In the genomic region with DNA sequence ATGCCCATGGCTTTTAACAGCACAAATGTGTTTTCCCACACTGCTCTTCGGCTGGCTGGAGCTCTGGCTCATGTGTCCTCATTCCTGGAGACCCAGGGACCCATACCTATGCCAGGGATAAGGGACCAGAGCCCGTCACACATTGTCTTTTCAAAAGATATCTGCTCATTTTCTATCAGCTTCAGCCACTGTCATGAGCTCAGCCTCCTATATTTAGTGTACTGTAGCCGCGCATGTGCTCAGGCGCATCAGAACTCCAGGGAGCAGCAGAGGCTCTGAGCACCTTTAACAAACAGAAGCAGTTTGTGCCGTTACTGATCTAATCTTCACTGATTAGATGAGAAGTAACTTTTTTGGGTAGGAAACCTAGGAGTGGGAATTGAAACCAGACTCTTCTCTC, we compare ENCODE assay signal across 29 mouse cellular contexts. TPM values are rescaled to one million over a fixed set of nuclear protein-coding genes. Genes with fewer than 3 reads are reported as not detected.
DNase-seq lines count a peak whose midpoint lies in the region; ATAC-seq and TF ChIP-seq lines count a peak whose summit lies in the region.
"Had no signal": no experiment of that assay in that cellular context is flagged by ENCODE, and none has a peak within 500 bp of the region (broad histone marks: within the 10 kb centered on the region; RNA-seq: fewer than 3 reads in every experiment).

No protein-coding gene starts in this region.

- H3K9ac ChIP-seq in heart, adult 2 months (ENCODE audit: low read depth, low read length): no peak overlapping the region
- H3K9ac ChIP-seq in heart, embryonic 13.5 days: no peak overlapping the region
- H3K9ac ChIP-seq in heart, embryonic 16.5 days (ENCODE audit: low read length): peak overlapping the region; percentile 27; the same call in 1 of the 2 replicates
- no peak overlapping the region for H3K9ac ChIP-seq in CH12.LX (ENCODE audit: insufficient read depth, low read depth)
- H3K9ac ChIP-seq: embryonic facial prominence, embryonic 13.5 days; embryonic facial prominence, embryonic 15.5 days; forebrain, embryonic 12.5 days had no signal

- H3K27ac ChIP-seq in heart, embryonic 10.5 days: peak overlapping the region; percentile 59; the same call in 1 of the 2 replicates
- no peak overlapping the region for H3K27ac ChIP-seq in heart, adult 2 months
- H3K27ac ChIP-seq in heart, embryonic 13.5 days (replicated peaks): peak overlapping the region; percentile 66
- H3K27ac ChIP-seq in heart, embryonic 16.5 days (ENCODE audit: low read length): peak overlapping the region; percentile 80
- no peak overlapping the region for H3K27ac ChIP-seq in CH12.LX (ENCODE audit: insufficient read depth, low read depth)
- H3K27ac ChIP-seq: embryonic facial prominence, embryonic 13.5 days; embryonic facial prominence, embryonic 15.5 days; forebrain, embryonic 12.5 days had no signal

- no peaks in the 10 kb centered on the region for H3K79me2 ChIP-seq in heart, adult 2 months (replicated peaks; ENCODE audit: control insufficient read depth, insufficient read depth, low read length)
- H3K79me2 ChIP-seq in CH12.LX (replicated peaks; ENCODE audit: control insufficient read depth, extremely low read depth, insufficient read depth, poor library complexity, severe bottlenecking): no peaks in the 10 kb centered on the region

- intact Hi-C loops in heart, adult 2 months (cut with DNase I): no loop called here
- intact Hi-C loops in heart, postnatal 14 days (cut with DNase I): no loop called here
- intact Hi-C loops in heart, postnatal 36 days (cut with DNase I): no loop called here

- peaks cover 31% of the 10 kb centered on the region; the same call in 1 of the 2 replicates for H3K27me3 ChIP-seq in heart, embryonic 10.5 days (ENCODE audit: insufficient read depth, poor library complexity, severe bottlenecking)
- no peaks in the 10 kb centered on the region for H3K27me3 ChIP-seq in heart, adult 2 months (ENCODE audit: control insufficient read depth, insufficient read depth, low read length)
- H3K27me3 ChIP-seq in heart, embryonic 13.5 days (replicated peaks): peaks cover 12% of the 10 kb centered on the region; the same call in 1 of the 2 replicates
- H3K27me3 ChIP-seq in heart, embryonic 16.5 days (ENCODE audit: control insufficient read depth, insufficient read depth, low read length): no peaks in the 10 kb centered on the region
- peaks cover 53% of the 10 kb centered on the region for H3K27me3 ChIP-seq in CH12.LX (replicated peaks)
- H3K27me3 ChIP-seq: embryonic facial prominence, embryonic 13.5 days; embryonic facial prominence, embryonic 15.5 days; Patski had no signal

- WGBS in heart, embryonic 10.5 days: 41% methylated on average over 6 of the region's 6 CpGs
- 39% methylated on average over 6 of the region's 6 CpGs for WGBS in heart, adult 2 months
- 30% methylated on average over 6 of the region's 6 CpGs for WGBS in heart, embryonic 13.5 days
- WGBS in heart, embryonic 16.5 days: 32% methylated on average over 6 of the region's 6 CpGs

- TF ChIP-seq CTCF in heart, adult 2 months (IDR thresholded peaks at IDR 0.05): no peak
- TF ChIP-seq CTCF in CH12.LX (conservative IDR thresholded peaks at IDR 0.05 in 1 of 2, IDR thresholded peaks at IDR 0.05 in 1 of 2; ENCODE audit: low read depth in 2 of 2, low read length in 2 of 2): no peak

- in situ Hi-C loops in CH12.LX (cut with MboI; ENCODE audit: low pct_ligation_motif_present, low pct_unique_long_range_greater_than_20kb, low sequenced_read_pairs): no loop called here

- ATAC-seq in heart, embryonic 13.5 days (ENCODE audit: extremely low read depth, insufficient number of reproducible peaks, low FRiP score, low TSS enrichment): no peak
- peak; percentile 78; the same call in 1 of the 2 replicates for ATAC-seq in heart, embryonic 16.5 days (replicated peaks; ENCODE audit: extremely low read depth, insufficient read depth, low FRiP score)
- ATAC-seq: activated CD4-positive, CD25-positive, alpha-beta regulatory T cell, adult 4 months; CD4-positive, CD25-positive, alpha-beta regulatory T cell, adult 4 months; forebrain, embryonic 14.5 days; forebrain, embryonic 16.5 days; Patski had no signal

- no peak overlapping the region for H3K4me3 ChIP-seq in heart, embryonic 10.5 days
- no peak overlapping the region for H3K4me3 ChIP-seq in heart, adult 2 months
- H3K4me3 ChIP-seq in heart, embryonic 13.5 days: no peak overlapping the region
- no peak overlapping the region for H3K4me3 ChIP-seq in heart, embryonic 16.5 days (ENCODE audit: low read length)
- no peak overlapping the region for H3K4me3 ChIP-seq in CH12.LX (replicated peaks in 1 of 3; ENCODE audit: low read depth in 2 of 3, low read length in 2 of 3, poor library complexity in 1 of 3)
- H3K4me3 ChIP-seq: embryonic facial prominence, embryonic 13.5 days; embryonic facial prominence, embryonic 15.5 days; erythroblast, embryonic 14.5 days; forebrain, embryonic 10.5 days; forebrain, embryonic 12.5 days had no signal

- H3K4me2 ChIP-seq in heart, embryonic 13.5 days: peak overlapping the region; percentile 38
- H3K4me2 ChIP-seq in heart, embryonic 16.5 days (ENCODE audit: low read depth, low read length): no peak overlapping the region
- no peak overlapping the region for H3K4me2 ChIP-seq in CH12.LX (ENCODE audit: insufficient read depth, low read depth, poor library complexity, severe bottlenecking)
- H3K4me2 ChIP-seq: embryonic facial prominence, embryonic 13.5 days; embryonic facial prominence, embryonic 15.5 days; forebrain, embryonic 12.5 days had no signal

- dilution Hi-C loops in CH12.LX (cut with MboI; ENCODE audit: extremely low pct_ligation_motif_present, extremely low pct_unique_long_range_greater_than_20kb, low sequenced_read_pairs): no loop called here

- H3K9me3 ChIP-seq in heart, embryonic 10.5 days: no peaks in the 10 kb centered on the region
- no peaks in the 10 kb centered on the region for H3K9me3 ChIP-seq in heart, embryonic 13.5 days
- no peaks in the 10 kb centered on the region for H3K9me3 ChIP-seq in heart, embryonic 16.5 days (replicated peaks; ENCODE audit: control insufficient read depth, low read length)
- H3K9me3 ChIP-seq in CH12.LX (replicated peaks; ENCODE audit: low read length): no peaks in the 10 kb centered on the region
- H3K9me3 ChIP-seq: embryonic facial prominence, embryonic 13.5 days; embryonic facial prominence, embryonic 15.5 days; forebrain, embryonic 10.5 days; forebrain, embryonic 12.5 days had no signal

- no peak for TF ChIP-seq EP300 in heart, adult 2 months (IDR thresholded peaks at IDR 0.05; ENCODE audit: insufficient read depth, low read depth, low read length)
- no peak for TF ChIP-seq EP300 in CH12.LX (IDR thresholded peaks at IDR 0.05; ENCODE audit: low read length)

- TF ChIP-seq RAD21 in CH12.LX (IDR thresholded peaks at IDR 0.05; ENCODE audit: low read depth, low read length): no peak

- H3K4me1 ChIP-seq in heart, embryonic 10.5 days: peaks cover 25% of the 10 kb centered on the region
- H3K4me1 ChIP-seq in heart, adult 2 months (ENCODE audit: control insufficient read depth, insufficient read depth, low read length): no peaks in the 10 kb centered on the region
- peaks cover 19% of the 10 kb centered on the region for H3K4me1 ChIP-seq in heart, embryonic 13.5 days
- peaks cover 13% of the 10 kb centered on the region for H3K4me1 ChIP-seq in heart, embryonic 16.5 days (ENCODE audit: control insufficient read depth, insufficient read depth, low read length)
- H3K4me1 ChIP-seq in CH12.LX (ENCODE audit: control insufficient read depth in 1 of 2, insufficient read depth in 2 of 2): peaks cover 0 to 4% of the 10 kb centered on the region in 2 experiments; a peak in 2 of 4 replicates
- H3K4me1 ChIP-seq: embryonic facial prominence, embryonic 15.5 days; forebrain, embryonic 12.5 days had no signal

- no peaks in the 10 kb centered on the region for H3K36me3 ChIP-seq in heart, embryonic 10.5 days
- no peaks in the 10 kb centered on the region for H3K36me3 ChIP-seq in heart, adult 2 months (ENCODE audit: control insufficient read depth, insufficient read depth, low read length)
- H3K36me3 ChIP-seq in heart, embryonic 13.5 days: no peaks in the 10 kb centered on the region
- H3K36me3 ChIP-seq in heart, embryonic 16.5 days (ENCODE audit: control insufficient read depth, insufficient read depth): no peaks in the 10 kb centered on the region
- no peaks in the 10 kb centered on the region for H3K36me3 ChIP-seq in CH12.LX (replicated peaks in 1 of 2; ENCODE audit: control insufficient read depth in 1 of 2, insufficient read depth in 1 of 2, low read length in 1 of 2)
- H3K36me3 ChIP-seq: embryonic facial prominence, embryonic 13.5 days; embryonic facial prominence, embryonic 15.5 days; forebrain, embryonic 10.5 days; forebrain, embryonic 12.5 days had no signal

- no peak for DNase-seq in heart, embryonic 10.5 days (ENCODE audit: low spot score)
- no peak for DNase-seq in heart, adult 2 months
- no peak for DNase-seq in heart, postnatal 14 days
- no peak for DNase-seq in heart, postnatal 36 days
- DNase-seq in CH12.LX (ENCODE audit: extremely low read depth): no peak
- DNase-seq in thymus, postnatal 0 days (ENCODE audit: low spot score): no peak
- DNase-seq: adrenal gland, adult 8-10 months; adrenal gland, postnatal 14 days; adrenal gland, postnatal 36 days; B cell, adult 2 months; cerebellum, adult 11-12 months; cerebellum, adult 2 months; cerebellum, adult 9-10 months; cerebellum, postnatal 10 days; cerebellum, postnatal 25 days; embryo, embryonic 11 days had no signal

- TF ChIP-seq POLR2A in heart, adult 2 months (IDR thresholded peaks at IDR 0.05; ENCODE audit: insufficient read depth, low read depth, low read length): no peak
- TF ChIP-seq POLR2A in CH12.LX (IDR thresholded peaks at IDR 0.05; ENCODE audit: low read depth, low read length): no peak

RNA-seq across cellular contexts. Expression of a gene that starts 23.5 kb away (rescaled TPM):
- polyA plus RNA-seq in heart, embryonic 10.5 days (2016; fragmentation: Nextera tagmentation; extraction: Ambion mirVana): 0.38 and 0.63 TPM in 2 replicates
- not detected for total RNA-seq in heart, adult 2 months (2021)
- polyA plus RNA-seq in heart, adult 2 months (2012; rRNA removed): 0.27 and 0.41 TPM in 2 replicates
- 0.57 and 0.78 TPM in 2 replicates for polyA plus RNA-seq in heart, embryonic 13.5 days (2015; fragmentation: Nextera tagmentation; extraction: Ambion mirVana)
- total RNA-seq in heart, postnatal 14 days (2021): under 1 TPM; 0.24 to 0.48 TPM
- 0.28 and 0.65 TPM in 2 replicates for polyA plus RNA-seq in heart, embryonic 16.5 days (2015; fragmentation: Nextera tagmentation; extraction: Ambion mirVana)
- total RNA-seq in heart, postnatal 36 days (2021): under 1 TPM in 1 of 2 experiments, not detected in 1; 0.27 TPM
- 0.08 TPM in 1 of 2 replicates, not detected in the other for total RNA-seq in CH12.LX (2012; rRNA removed)
- not detected in 2 replicates for total RNA-seq in CH12.LX (2014; rRNA removed)
- 0.34 TPM in 1 of 2 replicates, not detected in the other for polyA plus RNA-seq in CH12.LX (2012; ENCODE audit: insufficient read length, low read depth)
- 0.08 and 0.16 TPM in 2 replicates for polyA plus RNA-seq in thymus, postnatal 0 days (2015; fragmentation: Nextera tagmentation; extraction: Ambion mirVana)
- total RNA-seq: adrenal gland, adult 18-20 months; adrenal gland, postnatal 14 days; adrenal gland, postnatal 36 days had no signal
- polyA plus RNA-seq: Patski had no signal

RNA-seq across cellular contexts. Expression of a gene that starts 44.6 kb away (rescaled TPM):
- polyA plus RNA-seq in heart, embryonic 10.5 days (2016; fragmentation: Nextera tagmentation; extraction: Ambion mirVana): 0.03 TPM in 1 of 2 replicates, not detected in the other
- under 1 TPM in 1 of 2 experiments, not detected in 1; 0.05 TPM for total RNA-seq in heart, adult 2 months (2021)
- polyA plus RNA-seq in heart, adult 2 months (2012; rRNA removed): not detected in 2 replicates
- polyA plus RNA-seq in heart, embryonic 13.5 days (2015; fragmentation: Nextera tagmentation; extraction: Ambion mirVana): 0.03 TPM in 1 of 2 replicates, not detected in the other
- total RNA-seq in heart, postnatal 14 days (2021): under 1 TPM in 1 of 2 experiments, not detected in 1; 0.07 TPM
- not detected in 2 replicates for polyA plus RNA-seq in heart, embryonic 16.5 days (2015; fragmentation: Nextera tagmentation; extraction: Ambion mirVana)
- not detected for total RNA-seq in heart, postnatal 36 days (2021)
- total RNA-seq in CH12.LX (2012; rRNA removed) (not detected in 2 replicates), CH12.LX (2014; rRNA removed) (not detected in 2 replicates)
- not detected in 2 replicates for polyA plus RNA-seq in CH12.LX (2012; ENCODE audit: insufficient read length, low read depth)
- polyA plus RNA-seq in thymus, postnatal 0 days (2015; fragmentation: Nextera tagmentation; extraction: Ambion mirVana): 0.03 TPM in 1 of 2 replicates, not detected in the other
- total RNA-seq: adrenal gland, adult 18-20 months; adrenal gland, postnatal 14 days; adrenal gland, postnatal 36 days had no signal
- polyA plus RNA-seq: activated CD4-positive, CD25-positive, alpha-beta regulatory T cell, adult 4 months; CD4-positive, CD25-positive, alpha-beta regulatory T cell, adult 4 months; erythroblast, embryonic 14.5 days had no signal

Comparison
In these comparisons a context has a peak if more than half of its experiments do, and no peak if none do; other contexts are left out.
1. H3K27ac ChIP-seq: peak in heart, embryonic 10.5 days (single experiment), heart, embryonic 13.5 days (single experiment) and heart, embryonic 16.5 days (single experiment); none in heart, adult 2 months (single experiment) and CH12.LX (single experiment).